Mouse (Mus musculus): ENCODE results near the gene Ttc28.

Ttc28 gene

GRCm38 (mm10) chr5:111055507-111055906, 175.9 kb downstream of the Ttc28 start:
- no peak for DNase-seq

GRCm38 (mm10) chr5:111057084-111057483, 177.5 kb downstream of the Ttc28 start:
- DNase-seq, result no peak

- DNase-seq, result peak; percentile 66
Measured at GRCm38 (mm10) chr5:111058401-111059139, 179.0 kb downstream of the Ttc28 start.

- DNase-seq, result no peak
Measured at GRCm38 (mm10) chr5:111059140-111059921, 179.7 kb downstream of the Ttc28 start.

GRCm38 (mm10) chr5:111060246-111060745, 180.7 kb downstream of the Ttc28 start:
- DNase-seq, result no peak

GRCm38 (mm10) chr5:111063155-111063554, 183.6 kb downstream of the Ttc28 start:
- no peak for DNase-seq

- DNase-seq, result no peak
Measured at GRCm38 (mm10) chr5:111063991-111064390, 184.4 kb downstream of the Ttc28 start.

- no peak for DNase-seq
Measured at GRCm38 (mm10) chr5:111065770-111066169, 186.2 kb downstream of the Ttc28 start.

GRCm38 (mm10) chr5:111069503-111069902, 189.9 kb downstream of the Ttc28 start:
- DNase-seq, result no peak

GRCm38 (mm10) chr5:111069931-111070330, 190.3 kb downstream of the Ttc28 start:
- DNase-seq, result no peak

- no peak for DNase-seq
Measured at GRCm38 (mm10) chr5:111070361-111070760, 190.8 kb downstream of the Ttc28 start.

GRCm38 (mm10) chr5:111073316-111073736, 193.7 kb downstream of the Ttc28 start:
- DNase-seq, result no peak

- no peak for DNase-seq
Measured at GRCm38 (mm10) chr5:111074050-111074449, 194.4 kb downstream of the Ttc28 start.

GRCm38 (mm10) chr5:111075841-111076240, 196.2 kb downstream of the Ttc28 start:
- DNase-seq, result no peak

GRCm38 (mm10) chr5:111077261-111077660, 197.7 kb downstream of the Ttc28 start:
- DNase-seq, result no peak

- DNase-seq, result no peak
Measured at GRCm38 (mm10) chr5:111080601-111081000, 201.0 kb downstream of the Ttc28 start.

- DNase-seq, result no peak
Measured at GRCm38 (mm10) chr5:111085849-111086248, 206.2 kb downstream of the Ttc28 start.

- no peak for DNase-seq
Measured at GRCm38 (mm10) chr5:111096750-111097149, 217.1 kb downstream of the Ttc28 start.

GRCm38 (mm10) chr5:111097233-111098160, 217.9 kb downstream of the Ttc28 start:
- DNase-seq, result no peak

GRCm38 (mm10) chr5:111098516-111099274, 219.1 kb downstream of the Ttc28 start:
- no peak for DNase-seq

- DNase-seq, result no peak
Measured at GRCm38 (mm10) chr5:111100585-111100984, 221.0 kb downstream of the Ttc28 start.

GRCm38 (mm10) chr5:111101383-111101932, 221.9 kb downstream of the Ttc28 start:
- no peak for DNase-seq

Measured in cerebellum, adult 9-11 months (tissue).